Mouse (Mus musculus) thymus, adult 2 months (tissue): Measurements from ENCODE around the gene Prdx5. TPM values are rescaled to one million over a fixed set of nuclear protein-coding genes. Genes with fewer than 3 reads are reported as not detected.

Experiments used
- DNase-seq: peaks from one replicate; pipeline ENCODE4 v3.0.0; 2021
- H3K27ac ChIP-seq: fragments of 200-500 bp; 2 replicates; pipeline ENCODE4 v1.5.1; 2012; ENCODE audit warnings: low read length, control low read depth; ENCODE audit not compliant: control insufficient read depth, insufficient read depth
- H3K27me3 ChIP-seq: fragments of 200-500 bp; 2 replicates; pipeline ENCODE4 v1.6.1; 2012; ENCODE audit warnings: mild to moderate bottlenecking, low read length, moderate library complexity, mixed read lengths; ENCODE audit not compliant: control insufficient read depth, insufficient read depth
- H3K36me3 ChIP-seq: fragments of 200-500 bp; 2 replicates; pipeline ENCODE4 v1.6.1; 2012; ENCODE audit warnings: mild to moderate bottlenecking, low read length, moderate library complexity; ENCODE audit not compliant: control insufficient read depth, insufficient read depth
- H3K4me1 ChIP-seq: fragments of 200-500 bp; replicated peaks from 2 replicates; pipeline ENCODE4 v1.6.1; 2012; ENCODE audit warnings: low read length; ENCODE audit not compliant: control insufficient read depth, insufficient read depth
- H3K4me3 ChIP-seq: fragments of 200-500 bp; 2 replicates; pipeline ENCODE4 v1.5.1; 2012; ENCODE audit warnings: mild to moderate bottlenecking, low read length, control low read depth, moderate library complexity; ENCODE audit not compliant: control insufficient read depth, insufficient read depth
- CTCF ChIP-seq: fragments of 200-500 bp; IDR thresholded peaks from 2 replicates; pipeline ENCODE4 v1.5.1; 2012; ENCODE audit warnings: mild to moderate bottlenecking, control low read depth, low read length, moderate library complexity, borderline replicate concordance; ENCODE audit not compliant: control insufficient read depth, poor library complexity, insufficient read depth; ENCODE audit errors: extremely low read depth
- POLR2A ChIP-seq: fragments of 200-500 bp; IDR thresholded peaks from 2 replicates; pipeline ENCODE4 v1.6.1; 2012; ENCODE audit warnings: mild to moderate bottlenecking, low read length, control low read depth, moderate library complexity; ENCODE audit not compliant: control insufficient read depth, poor library complexity, insufficient read depth; ENCODE audit errors: extremely low read depth
- WGBS: fragments of 180-500 bp; shearing (Covaris S2); methylation state at CpG from one replicate; pipeline ENCODE4 v1.1.7; 2018; 5-methylcytosine and 5-hydroxymethylcytosine counted together
- polyA plus RNA-seq: library from polyadenylated mRNA; depleted of rRNA; stranded (reverse); fragments of >200 nt; gene quantifications from 2 replicates; pipeline ENCODE4 v1.2.3, GENCODE M21; 2012; rRNA removed

Prdx5 gene
- 99.4 and 133 TPM in 2 replicates for polyA plus RNA-seq

DNA sequence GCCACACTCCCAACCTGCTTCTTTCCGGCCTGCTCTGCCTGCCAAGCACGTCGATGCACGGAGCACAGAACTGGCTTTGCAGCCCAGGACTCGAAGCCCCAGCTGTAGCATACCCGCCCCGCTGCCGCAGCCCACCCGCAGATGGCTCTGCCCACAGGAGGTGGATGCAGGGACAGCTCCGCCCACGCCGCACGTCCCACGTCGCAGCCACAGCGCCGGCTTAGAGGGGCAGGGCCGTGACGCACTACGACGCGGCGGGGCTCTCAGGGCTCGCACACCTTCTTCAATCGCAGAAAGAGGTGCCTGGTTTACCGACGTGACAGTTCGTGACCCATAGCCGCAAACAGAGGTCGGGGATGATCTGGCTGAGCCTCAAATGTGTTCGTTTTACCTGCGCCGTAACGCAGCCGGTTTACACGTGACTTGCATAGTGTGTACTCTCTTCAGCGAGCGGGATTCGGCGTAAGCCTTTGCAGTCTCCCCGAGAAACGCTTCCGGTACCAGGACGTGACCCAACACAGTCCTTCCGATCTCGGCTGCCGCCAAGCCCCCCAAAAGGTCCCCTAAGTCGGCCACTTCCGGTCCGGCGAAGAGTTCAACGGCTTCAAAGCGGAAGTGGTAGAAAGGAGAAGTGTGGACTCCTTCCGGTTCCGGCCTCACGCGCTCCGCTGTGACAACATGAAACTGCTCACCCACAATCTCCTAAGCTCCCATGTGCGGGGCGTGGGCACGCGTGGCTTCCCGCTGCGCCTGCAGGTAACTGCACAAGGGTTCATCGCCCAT, at the start of gene Prdx5, which contains the start of gene Trmt112:
TSS of gene Prdx5 (minus strand) at position 600 of the 783 bp plus-strand sequence.
TSS of gene Trmt112 (plus strand) at position 192 of the 783 bp plus-strand sequence.
- TF ChIP-seq CTCF (no peak; the same call in 1 of the 2 replicates), POLR2A (peak; percentile 85; the same call in 1 of the 2 replicates)
- Histone ChIP-seq H3K27me3 (no peaks in the 10 kb centered on the region), H3K4me1 (peaks cover 25% of the 10 kb centered on the region), H3K4me3 (peak within 1 kb of the TSS; percentile 68), H3K27ac (peak within 1 kb of the TSS; percentile 94), H3K36me3 (peaks cover 4% of the 10 kb centered on the region; the same call in 1 of the 2 replicates)
- WGBS, result under 1% methylated on average over 65 of the region's 65 CpGs
- peak; percentile 88 for DNase-seq

- Histone ChIP-seq H3K4me3 (no peak overlapping the region), H3K27me3 (no peaks in the 10 kb centered on the region), H3K36me3 (no peaks in the 10 kb centered on the region), H3K4me1 (peaks cover 12% of the 10 kb centered on the region), H3K27ac (no peak overlapping the region)
- WGBS, result 90% methylated on average over 10 of the region's 10 CpGs
- DNase-seq, result no peak
- TF ChIP-seq CTCF, result no peak
- no peak for TF ChIP-seq POLR2A
These were observed 46.6 kb upstream of the Prdx5 start for GRCm38 (mm10) chr19:6956461-6956860.

- 95% methylated on average over 7 of the region's 7 CpGs for WGBS
- Histone ChIP-seq H3K27me3 (no peaks in the 10 kb centered on the region), H3K36me3 (no peaks in the 10 kb centered on the region), H3K4me3 (no peak overlapping the region), H3K4me1 (peaks cover 15% of the 10 kb centered on the region), H3K27ac (no peak overlapping the region)
- no peak for DNase-seq
- TF ChIP-seq POLR2A (no peak), CTCF (no peak)
These were observed 45.5 kb upstream of the Prdx5 start for GRCm38 (mm10) chr19:6955424-6955823.

DNA sequence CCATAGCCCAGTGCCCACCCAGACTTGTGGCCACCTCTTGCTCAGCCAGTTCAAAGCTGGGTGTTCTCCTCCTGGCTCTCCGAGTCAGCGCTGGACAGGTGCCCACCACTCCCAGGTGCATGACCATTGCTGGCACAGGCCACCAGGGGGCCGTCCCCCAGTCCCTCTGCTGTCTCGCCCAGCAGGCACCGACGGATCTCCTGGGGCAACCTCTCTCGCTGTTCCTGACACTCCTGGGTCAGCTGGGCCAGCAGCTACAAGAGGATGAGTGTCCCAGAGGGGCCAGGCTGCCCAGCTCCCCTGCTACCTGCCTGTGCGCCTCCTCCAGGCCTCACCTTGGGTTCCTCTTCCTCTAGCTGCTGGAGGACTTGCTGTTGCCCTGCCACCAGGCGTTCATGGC, 44.1 kb upstream of the Prdx5 start:
- Histone ChIP-seq H3K36me3 (no peaks in the 10 kb centered on the region), H3K27ac (no peak overlapping the region), H3K4me1 (peaks cover 16% of the 10 kb centered on the region), H3K27me3 (no peaks in the 10 kb centered on the region), H3K4me3 (no peak overlapping the region)
- no peak for DNase-seq
- WGBS, result 80% methylated on average over 9 of the region's 9 CpGs
- TF ChIP-seq CTCF (peak; percentile 63; the same call in 1 of the 2 replicates), POLR2A (no peak)

GRCm38 (mm10) chr19:6952712-6953037, 42.8 kb upstream of the Prdx5 start:
- H3K27me3 ChIP-seq, result no peaks in the 10 kb centered on the region

GRCm38 (mm10) chr19:6951994-6952711, 42.2 kb upstream of the Prdx5 start:
- Histone ChIP-seq H3K4me1 (peaks cover 20% of the 10 kb centered on the region), H3K36me3 (no peaks in the 10 kb centered on the region), H3K4me3 (peak overlapping the region; percentile 70), H3K27me3 (no peaks in the 10 kb centered on the region), H3K27ac (peak overlapping the region; percentile 73)
- TF ChIP-seq POLR2A (no peak), CTCF (no peak)
- DNase-seq, result peak; percentile 56
- 7% methylated on average over 31 of the region's 31 CpGs for WGBS

More at GRCm38 (mm10) chr19:6952712-6953037, 42.8 kb upstream of the Prdx5 start:
- H3K36me3 ChIP-seq, result no peaks in the 10 kb centered on the region
- no peak for TF ChIP-seq POLR2A
- no peak for TF ChIP-seq CTCF
- WGBS, result 1% methylated on average over 3 of the region's 3 CpGs
- peak overlapping the region; percentile 73; the same call in 1 of the 2 replicates for H3K27ac ChIP-seq
- peak overlapping the region; percentile 70; the same call in 1 of the 2 replicates for H3K4me3 ChIP-seq
- peaks cover 20% of the 10 kb centered on the region for H3K4me1 ChIP-seq
- DNase-seq, result no peak
